Comparison of ENCODE assay signal across 8 mouse cellular contexts in genomic region chr2:27071137-27071536, GRCm38 (mm10). TPM values are rescaled to one million over a fixed set of nuclear protein-coding genes. Genes with fewer than 3 reads are reported as not detected.
DNase-seq lines count a peak whose midpoint lies in the region; ATAC-seq and TF ChIP-seq lines count a peak whose summit lies in the region.

No protein-coding gene starts in this region.

- no peak for TF ChIP-seq POLR2A in liver, adult 2 months (IDR thresholded peaks at IDR 0.05; ENCODE audit: extremely low read depth, insufficient read depth, low read length)

- H3K36me3 ChIP-seq in liver, adult 2 months (ENCODE audit: control insufficient read depth, insufficient read depth, low read length): no peaks in the 10 kb centered on the region
- H3K36me3 ChIP-seq in liver, embryonic 11.5 days (ENCODE audit: control insufficient read depth, insufficient read depth, low read length): no peaks in the 10 kb centered on the region
- no peaks in the 10 kb centered on the region for H3K36me3 ChIP-seq in limb, embryonic 15.5 days
- no peaks in the 10 kb centered on the region for H3K36me3 ChIP-seq in stomach, embryonic 15.5 days

- H3K4me3 ChIP-seq in liver, adult 2 months (ENCODE audit: insufficient read depth, low read depth, low read length): no peak overlapping the region
- no peak overlapping the region for H3K4me3 ChIP-seq in liver, embryonic 11.5 days (ENCODE audit: low read depth, low read length)
- peak overlapping the region; percentile 12 for H3K4me3 ChIP-seq in limb, embryonic 15.5 days
- no peak overlapping the region for H3K4me3 ChIP-seq in stomach, embryonic 15.5 days (replicated peaks)

- DNase-seq in liver, adult 2 months (ENCODE audit: extremely low read depth, low read depth, low spot score): peak; percentile 36
- DNase-seq in liver, embryonic 11.5 days (ENCODE audit: low spot score): no peak
- DNase-seq in adrenal gland, postnatal 25 days: peak; percentile 82
- peak; percentile 77 to 82 for DNase-seq in heart, adult 9 months (ENCODE audit: low spot score in 2 of 2)
- DNase-seq in kidney, postnatal 25 days: peak; percentile 81 to 82
- no peak for DNase-seq in spleen, adult 12 weeks (ENCODE audit: low spot score)

- WGBS in liver, adult 2 months: 39% methylated on average over 4 of the region's 4 CpGs
- 56% methylated on average over 4 of the region's 4 CpGs for WGBS in liver, embryonic 11.5 days
- 13% methylated on average over 4 of the region's 4 CpGs for WGBS in limb, embryonic 15.5 days
- 7% methylated on average over 4 of the region's 4 CpGs for WGBS in stomach, embryonic 15.5 days

- no peaks in the 10 kb centered on the region for H3K27me3 ChIP-seq in liver, adult 2 months (ENCODE audit: control insufficient read depth, insufficient read depth, low read length)
- H3K27me3 ChIP-seq in liver, embryonic 11.5 days (replicated peaks; ENCODE audit: control insufficient read depth, insufficient read depth, low read length): peaks cover 3% of the 10 kb centered on the region
- H3K27me3 ChIP-seq in limb, embryonic 15.5 days: no peaks in the 10 kb centered on the region
- H3K27me3 ChIP-seq in stomach, embryonic 15.5 days (replicated peaks): no peaks in the 10 kb centered on the region

- no peak for ATAC-seq in liver, embryonic 11.5 days (replicated peaks; ENCODE audit: low FRiP score)
- ATAC-seq in limb, embryonic 15.5 days (ENCODE audit: insufficient number of reproducible peaks, low FRiP score, low TSS enrichment, low read depth): no peak
- peak; percentile 63 for ATAC-seq in stomach, embryonic 15.5 days (ENCODE audit: insufficient read depth, low FRiP score, low read depth)

- H3K9ac ChIP-seq in liver, adult 2 months (ENCODE audit: low read depth, low read length): no peak overlapping the region
- no peak overlapping the region for H3K9ac ChIP-seq in liver, embryonic 11.5 days (ENCODE audit: low read depth, low read length)
- no peak overlapping the region for H3K9ac ChIP-seq in limb, embryonic 15.5 days
- H3K9ac ChIP-seq in stomach, embryonic 15.5 days: no peak overlapping the region

- H3K79me2 ChIP-seq in liver, adult 2 months (ENCODE audit: control insufficient read depth, insufficient read depth, low read length): no peaks in the 10 kb centered on the region

- H3K27ac ChIP-seq in liver, adult 2 months (replicated peaks; ENCODE audit: insufficient read depth, low read depth, low read length): 0 out of 2 replicates have a peak overlapping the region, but pooled peaks have one; percentile 0
- H3K27ac ChIP-seq in liver, embryonic 11.5 days (ENCODE audit: low read depth, low read length): no peak overlapping the region
- 0 out of 2 replicates have a peak overlapping the region, but pooled peaks have one; percentile 27 for H3K27ac ChIP-seq in limb, embryonic 15.5 days
- no peak overlapping the region; the same call in 1 of the 2 replicates for H3K27ac ChIP-seq in stomach, embryonic 15.5 days

- no peak overlapping the region for H3K4me2 ChIP-seq in liver, embryonic 11.5 days
- H3K4me2 ChIP-seq in limb, embryonic 15.5 days: no peak overlapping the region
- H3K4me2 ChIP-seq in stomach, embryonic 15.5 days: no peak overlapping the region

- H3K4me1 ChIP-seq in liver, adult 2 months (ENCODE audit: control insufficient read depth, insufficient read depth, low read length): no peaks in the 10 kb centered on the region
- H3K4me1 ChIP-seq in liver, embryonic 11.5 days (replicated peaks; ENCODE audit: control insufficient read depth, insufficient read depth, low read length): no peaks in the 10 kb centered on the region; the same call in 1 of the 2 replicates
- peaks cover 58% of the 10 kb centered on the region for H3K4me1 ChIP-seq in limb, embryonic 15.5 days
- peaks cover 15% of the 10 kb centered on the region; the same call in 1 of the 2 replicates for H3K4me1 ChIP-seq in stomach, embryonic 15.5 days

- H3K9me3 ChIP-seq in liver, embryonic 11.5 days (ENCODE audit: control insufficient read depth, low read length): no peaks in the 10 kb centered on the region
- H3K9me3 ChIP-seq in limb, embryonic 15.5 days: no peaks in the 10 kb centered on the region
- H3K9me3 ChIP-seq in stomach, embryonic 15.5 days: no peaks in the 10 kb centered on the region

- no peak for TF ChIP-seq CTCF in liver, adult 2 months (IDR thresholded peaks at IDR 0.05; ENCODE audit: low read depth, low read length)

RNA-seq across cellular contexts. Expression of gene Mymk, which starts 0.8 kb away (rescaled TPM):
- not detected in 2 replicates for total RNA-seq in liver, adult 2 months (2014; rRNA removed)
- polyA plus RNA-seq in liver, adult 2 months (2012; rRNA removed): not detected in 2 replicates
- 0.12 and 0.13 TPM in 2 replicates for polyA plus RNA-seq in liver, embryonic 11.5 days (2014; fragmentation: Nextera tagmentation; extraction: Ambion mirVana)
- total RNA-seq in adrenal gland, postnatal 25 days (2021): not detected in 2 replicates
- 36.7 and 79.4 TPM in 2 replicates for polyA plus RNA-seq in limb, embryonic 15.5 days (2015; fragmentation: Nextera tagmentation; extraction: Ambion mirVana)
- polyA plus RNA-seq in stomach, embryonic 15.5 days (2015; fragmentation: Nextera tagmentation; extraction: Ambion mirVana): 0.28 and 1.3 TPM in 2 replicates

RNA-seq across cellular contexts. Expression of gene Adamtsl2, which starts 8.0 kb away (rescaled TPM):
- 3.5 and 4.4 TPM in 2 replicates for total RNA-seq in liver, adult 2 months (2014; rRNA removed)
- polyA plus RNA-seq in liver, adult 2 months (2012; rRNA removed): 4.4 and 6.7 TPM in 2 replicates
- 1.8 and 3.5 TPM in 2 replicates for polyA plus RNA-seq in liver, embryonic 11.5 days (2014; fragmentation: Nextera tagmentation; extraction: Ambion mirVana)
- 17.4 and 17.9 TPM in 2 replicates for total RNA-seq in adrenal gland, postnatal 25 days (2021)
- polyA plus RNA-seq in limb, embryonic 15.5 days (2015; fragmentation: Nextera tagmentation; extraction: Ambion mirVana): 9.1 and 11.7 TPM in 2 replicates
- 3.0 and 3.8 TPM in 2 replicates for polyA plus RNA-seq in stomach, embryonic 15.5 days (2015; fragmentation: Nextera tagmentation; extraction: Ambion mirVana)

RNA-seq across cellular contexts. Expression of gene Slc2a6, which starts 43.3 kb away (rescaled TPM):
- 0.34 and 0.46 TPM in 2 replicates for total RNA-seq in liver, adult 2 months (2014; rRNA removed)
- polyA plus RNA-seq in liver, adult 2 months (2012; rRNA removed): 0.39 and 0.50 TPM in 2 replicates
- polyA plus RNA-seq in liver, embryonic 11.5 days (2014; fragmentation: Nextera tagmentation; extraction: Ambion mirVana): 0.51 and 0.64 TPM in 2 replicates
- total RNA-seq in adrenal gland, postnatal 25 days (2021): 0.71 and 0.97 TPM in 2 replicates
- polyA plus RNA-seq in limb, embryonic 15.5 days (2015; fragmentation: Nextera tagmentation; extraction: Ambion mirVana): 0.63 and 1.0 TPM in 2 replicates
- 1.1 and 1.3 TPM in 2 replicates for polyA plus RNA-seq in stomach, embryonic 15.5 days (2015; fragmentation: Nextera tagmentation; extraction: Ambion mirVana)

Comparison
In these comparisons a context has a peak if more than half of its experiments do, and no peak if none do; other contexts are left out.
1. DNase-seq: peak in liver, adult 2 months (single experiment), adrenal gland, postnatal 25 days (single experiment), heart, adult 9 months (2 of 2) and kidney, postnatal 25 days (2 of 2); none in liver, embryonic 11.5 days (single experiment) and spleen, adult 12 weeks (single experiment).
2. H3K27ac ChIP-seq: peak in liver, adult 2 months (single experiment) and limb, embryonic 15.5 days (single experiment); none in liver, embryonic 11.5 days (single experiment) and stomach, embryonic 15.5 days (single experiment).
3. RNA of gene Mymk, which starts 0.8 kb away (polyA plus RNA-seq): 36.7 to 79.4 TPM in limb, embryonic 15.5 days; 0.28 to 1.3 TPM in stomach, embryonic 15.5 days, 0.12 to 0.13 TPM in liver, embryonic 11.5 days and not detected in liver, adult 2 months; every median in the first group is over 10 times any median in the second.